Mouse (Mus musculus): ENCODE measurements at regions not wholly inside any gene's neighbourhood (a gene's known extent, or its start where the extent isn't known, plus 50 kb on each side); places are given as distances from the start of the nearest gene placed in this dataset.

DNA sequence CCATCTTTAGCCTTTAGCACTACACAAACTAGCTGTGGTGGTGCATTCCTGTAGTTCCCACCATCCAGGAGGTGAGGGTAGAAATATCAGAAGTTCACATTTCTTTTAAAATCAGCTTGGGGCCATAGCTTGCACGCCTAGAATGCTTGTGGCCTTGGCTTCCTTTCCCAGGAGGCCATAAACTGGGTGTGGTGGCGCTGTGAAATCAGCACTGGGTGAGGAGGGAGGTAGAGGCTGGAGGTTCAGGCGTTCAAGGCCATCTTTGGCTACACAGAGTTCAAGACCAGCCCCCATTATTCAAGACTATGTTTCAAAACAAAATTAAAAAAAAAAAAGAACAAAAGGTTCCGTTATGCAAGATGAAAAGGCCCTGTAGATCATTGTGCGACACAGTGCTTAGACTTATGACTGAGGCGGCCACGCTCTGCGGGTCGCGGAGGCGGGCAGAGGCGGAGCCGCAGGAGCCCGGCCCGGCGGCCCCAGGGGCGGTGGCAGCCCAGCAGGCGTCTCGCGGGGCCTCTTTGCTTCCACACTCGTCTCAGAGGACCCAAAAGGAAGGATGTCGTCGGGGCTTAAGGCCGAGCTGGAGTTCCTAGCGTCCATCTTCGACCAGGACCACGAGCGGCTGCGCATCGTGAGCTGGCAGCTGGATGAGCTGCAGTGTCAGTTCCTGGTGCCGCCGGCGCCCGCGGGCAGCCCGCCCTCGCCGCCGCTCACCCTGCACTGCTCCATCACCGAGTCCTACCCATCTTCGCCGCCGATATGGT lies 134.7 kb upstream of the Usp9x start:
- TF ChIP-seq TAL1 (IDR thresholded peaks at IDR 0.05; ENCODE audit: low read length) (no peak), GATA1 (IDR thresholded peaks at IDR 0.05; ENCODE audit: low read length) (no peak)
- Histone ChIP-seq H3K27me3 (ENCODE audit: control insufficient read depth) (peaks cover 13% of the 10 kb centered on the region), H3K4me1 (ENCODE audit: control insufficient read depth) (peaks cover 9% of the 10 kb centered on the region), H3K36me3 (ENCODE audit: control insufficient read depth) (no peaks in the 10 kb centered on the region), H3K9me3 (ENCODE audit: control insufficient read depth, low read length) (0 out of 2 replicates have a peak, but pooled peaks cover 3% of the 10 kb centered on the region), H3K4me3 (replicated peaks) (peak overlapping the region; percentile 58)

DNA sequence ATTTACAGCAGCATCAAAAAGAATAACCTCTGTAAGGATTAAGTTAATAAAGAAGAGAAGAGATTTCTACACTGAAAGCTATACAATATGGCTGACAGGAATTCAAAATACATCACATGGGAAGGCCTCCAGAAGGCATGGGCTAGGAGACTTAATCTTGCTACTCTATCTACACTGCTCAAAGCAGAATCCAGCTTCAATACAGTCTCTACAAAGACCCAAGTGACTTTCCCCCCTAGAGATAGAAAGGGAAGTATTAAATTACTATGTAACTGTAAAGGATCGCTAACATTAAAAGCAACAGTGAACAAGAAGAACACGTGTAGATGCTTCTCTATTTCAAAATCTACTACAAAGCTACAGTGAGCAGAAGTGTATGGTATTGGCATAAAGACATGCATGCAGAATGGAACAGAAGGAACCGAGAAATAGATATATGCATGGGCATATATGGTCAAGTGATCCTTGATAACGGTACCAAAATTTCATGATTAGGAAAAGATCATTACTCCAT lies 137.9 kb upstream of the Usp9x start:
- Histone ChIP-seq H3K4me1 (ENCODE audit: control insufficient read depth) (peaks cover 12% of the 10 kb centered on the region), H3K9me3 (ENCODE audit: control insufficient read depth, low read length) (0 out of 2 replicates have a peak, but pooled peaks cover 3% of the 10 kb centered on the region), H3K27me3 (ENCODE audit: control insufficient read depth) (peaks cover 13% of the 10 kb centered on the region), H3K36me3 (ENCODE audit: control insufficient read depth) (no peaks in the 10 kb centered on the region), H3K4me3 (replicated peaks) (no peak overlapping the region)
- no peak for TF ChIP-seq TAL1 (IDR thresholded peaks at IDR 0.05; ENCODE audit: low read length)
- no peak for TF ChIP-seq GATA1 (IDR thresholded peaks at IDR 0.05; ENCODE audit: low read length)

DNA sequence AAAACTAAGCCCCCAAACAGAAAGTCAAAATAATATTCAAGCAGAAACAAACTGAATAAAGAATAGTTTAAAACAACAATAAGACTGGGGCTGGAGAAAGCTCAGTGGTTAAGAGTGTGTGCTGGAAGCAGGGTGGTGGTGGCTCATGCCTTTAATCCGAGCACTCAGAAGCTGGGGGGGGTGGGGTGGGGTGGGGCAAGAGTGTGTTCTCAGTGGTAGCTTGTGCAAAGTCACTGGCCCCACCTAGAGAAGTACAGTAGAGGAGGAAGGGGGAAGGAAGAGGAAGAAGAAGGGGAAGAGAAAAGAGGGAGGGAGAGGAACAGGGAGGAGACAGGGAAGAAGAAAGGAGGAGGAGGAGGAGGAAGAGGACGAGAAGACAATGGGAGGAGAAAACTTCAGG lies 141.1 kb upstream of the Usp9x start:
- no peaks in the 10 kb centered on the region for H3K27me3 ChIP-seq (ENCODE audit: control insufficient read depth)
- no peaks in the 10 kb centered on the region for H3K9me3 ChIP-seq (ENCODE audit: control insufficient read depth, low read length)
- no peak overlapping the region for H3K4me3 ChIP-seq (replicated peaks)
- TF ChIP-seq TAL1 (IDR thresholded peaks at IDR 0.05; ENCODE audit: low read length): no peak
- no peaks in the 10 kb centered on the region for H3K36me3 ChIP-seq (ENCODE audit: control insufficient read depth)
- H3K4me1 ChIP-seq (ENCODE audit: control insufficient read depth): peaks cover 12% of the 10 kb centered on the region

DNA sequence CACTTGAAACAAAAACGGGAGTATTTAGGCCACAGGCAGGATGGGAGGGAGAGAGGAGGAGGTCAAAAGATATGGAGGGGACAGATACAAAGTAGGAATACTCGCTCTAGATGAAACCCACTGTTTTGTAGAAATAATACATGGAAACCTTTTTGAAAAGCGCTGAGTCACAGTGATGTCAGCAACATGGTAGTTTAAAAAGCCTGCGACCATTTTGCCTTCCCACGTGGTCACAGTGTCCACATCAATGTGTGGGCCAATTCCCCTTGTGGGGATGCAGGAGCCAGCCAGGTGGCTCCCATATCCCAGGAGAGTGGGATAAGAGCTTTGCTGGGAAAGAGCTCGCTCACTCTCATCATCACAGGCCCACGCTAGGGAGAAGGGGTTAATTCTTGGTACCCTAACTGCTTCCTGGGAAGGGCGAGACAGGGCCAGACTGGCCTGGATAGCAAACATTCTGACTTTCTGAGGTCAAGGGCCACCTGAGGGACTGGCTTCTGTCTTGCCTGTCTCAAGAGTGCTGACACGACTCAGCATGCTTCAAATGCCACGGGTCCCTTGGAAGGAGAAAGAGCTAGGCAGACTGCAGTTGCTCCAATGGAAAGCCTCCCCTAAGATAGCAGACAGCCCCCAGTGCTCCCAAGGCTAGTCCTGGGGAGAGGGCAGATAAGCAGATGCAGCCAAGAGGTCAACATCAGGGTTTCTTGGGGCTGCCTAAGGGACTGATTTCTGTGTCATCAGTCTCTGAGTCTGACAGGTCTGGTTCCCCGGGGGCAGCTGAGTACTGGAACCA lies 143.3 kb upstream of the Usp9x start:
- no peaks in the 10 kb centered on the region for H3K27me3 ChIP-seq (ENCODE audit: control insufficient read depth)
- H3K9me3 ChIP-seq (ENCODE audit: control insufficient read depth, low read length): no peaks in the 10 kb centered on the region
- TF ChIP-seq GATA1 (IDR thresholded peaks at IDR 0.05; ENCODE audit: low read length): no peak
- no peak for TF ChIP-seq TAL1 (IDR thresholded peaks at IDR 0.05; ENCODE audit: low read length)
- peaks cover 12% of the 10 kb centered on the region for H3K4me1 ChIP-seq (ENCODE audit: control insufficient read depth)
- H3K36me3 ChIP-seq (ENCODE audit: control insufficient read depth): no peaks in the 10 kb centered on the region
- no peak overlapping the region for H3K4me3 ChIP-seq (replicated peaks)

DNA sequence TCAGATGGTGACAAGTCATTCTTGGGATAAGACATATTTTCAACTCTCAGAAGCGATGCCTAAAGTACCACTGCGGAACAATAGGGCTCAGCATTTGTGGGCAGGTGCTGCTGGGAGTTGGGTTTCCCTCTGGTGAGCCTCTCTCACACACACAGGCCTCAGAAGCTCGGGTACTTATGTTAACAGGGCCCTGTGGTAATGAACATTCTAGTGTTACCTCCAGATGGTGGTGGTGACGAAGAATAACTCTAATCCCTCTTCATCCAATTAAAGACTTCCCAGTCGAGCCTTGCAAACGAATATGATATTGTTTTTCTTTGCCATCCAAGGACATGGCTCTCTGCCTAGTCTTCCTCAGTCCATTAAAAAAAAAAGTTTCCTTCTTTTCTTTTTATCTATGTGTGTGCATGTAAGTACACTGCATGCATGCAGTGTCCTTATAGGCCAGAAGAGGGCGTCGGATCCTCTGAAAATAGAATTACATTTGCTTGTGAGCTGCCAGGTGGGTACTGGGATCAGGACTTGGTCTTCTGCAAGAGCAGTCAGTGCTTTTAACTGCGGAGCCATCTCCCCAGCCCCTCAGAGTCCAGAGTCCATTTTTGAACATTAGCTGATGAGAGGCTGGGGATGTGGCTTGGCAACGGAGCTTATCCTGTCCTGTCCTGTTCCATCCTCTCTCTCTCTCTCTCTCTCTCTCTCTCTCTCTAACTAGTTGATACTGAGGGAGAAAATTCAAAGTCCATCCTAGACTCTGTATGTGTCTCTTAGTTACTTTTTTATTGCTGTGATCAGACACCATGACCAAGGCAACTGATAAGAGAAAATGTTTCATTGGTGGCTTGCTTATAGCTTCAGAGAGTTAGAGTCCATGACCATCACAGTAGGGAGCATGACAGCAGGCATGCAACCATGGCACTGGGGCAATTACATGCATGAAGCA lies 146.3 kb upstream of the Usp9x start:
- TF ChIP-seq GATA1 (IDR thresholded peaks at IDR 0.05; ENCODE audit: low read length) (no peak), TAL1 (IDR thresholded peaks at IDR 0.05; ENCODE audit: low read length) (no peak)
- Histone ChIP-seq H3K4me1 (ENCODE audit: control insufficient read depth) (peaks cover 10% of the 10 kb centered on the region), H3K27me3 (ENCODE audit: control insufficient read depth) (no peaks in the 10 kb centered on the region), H3K9me3 (ENCODE audit: control insufficient read depth, low read length) (no peaks in the 10 kb centered on the region), H3K36me3 (ENCODE audit: control insufficient read depth) (no peaks in the 10 kb centered on the region), H3K4me3 (replicated peaks) (no peak overlapping the region)

DNA sequence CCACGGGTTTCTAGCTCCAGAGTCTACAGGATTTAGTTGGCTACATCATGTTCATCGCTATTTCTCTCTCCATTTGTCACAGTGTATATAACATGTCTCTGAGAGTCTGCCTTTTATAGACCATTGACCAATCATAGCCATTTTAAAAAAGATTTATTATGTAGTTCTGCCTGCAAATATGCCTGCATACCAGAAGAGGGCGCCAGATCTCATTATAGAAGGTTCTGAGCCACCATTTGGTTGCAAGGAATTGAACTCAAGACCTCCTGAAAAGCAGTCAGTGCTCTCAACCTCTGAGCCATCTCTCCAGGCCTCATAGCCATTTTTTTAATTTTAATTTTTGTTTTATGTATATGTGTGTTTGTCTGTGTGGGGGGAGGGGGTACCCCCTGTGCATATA lies 151.7 kb upstream of the Usp9x start:
- Histone ChIP-seq H3K9me3 (ENCODE audit: control insufficient read depth, low read length) (no peaks in the 10 kb centered on the region), H3K27me3 (ENCODE audit: control insufficient read depth) (no peaks in the 10 kb centered on the region), H3K4me1 (ENCODE audit: control insufficient read depth) (no peaks in the 10 kb centered on the region), H3K4me3 (replicated peaks) (no peak overlapping the region), H3K36me3 (ENCODE audit: control insufficient read depth) (no peaks in the 10 kb centered on the region)
- TF ChIP-seq TAL1 (IDR thresholded peaks at IDR 0.05; ENCODE audit: low read length) (no peak), GATA1 (IDR thresholded peaks at IDR 0.05; ENCODE audit: low read length) (no peak)

DNA sequence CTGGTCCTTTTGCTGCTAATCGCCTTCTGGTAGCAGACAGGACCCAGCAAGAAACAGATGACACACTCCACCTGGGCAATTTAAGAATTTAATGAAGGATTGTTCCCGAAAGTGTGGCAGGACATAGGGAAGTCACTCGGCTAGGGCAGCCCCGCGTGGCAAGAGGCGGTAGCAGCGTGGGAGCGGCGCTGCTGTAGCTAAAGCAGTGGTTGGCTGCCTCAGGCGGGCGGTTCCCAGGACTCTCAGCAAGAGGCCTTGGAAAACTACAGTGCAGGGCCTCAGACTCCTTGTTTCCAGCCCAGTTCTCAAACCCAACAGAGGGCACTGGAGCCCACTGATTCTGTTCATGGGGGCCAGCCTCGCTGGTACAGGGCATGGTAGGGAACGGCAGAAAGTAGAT lies 154.2 kb upstream of the Usp9x start:
- H3K4me1 ChIP-seq (ENCODE audit: control insufficient read depth): no peaks in the 10 kb centered on the region
- TF ChIP-seq TAL1 (IDR thresholded peaks at IDR 0.05; ENCODE audit: low read length): no peak
- TF ChIP-seq GATA1 (IDR thresholded peaks at IDR 0.05; ENCODE audit: low read length): no peak

DNA sequence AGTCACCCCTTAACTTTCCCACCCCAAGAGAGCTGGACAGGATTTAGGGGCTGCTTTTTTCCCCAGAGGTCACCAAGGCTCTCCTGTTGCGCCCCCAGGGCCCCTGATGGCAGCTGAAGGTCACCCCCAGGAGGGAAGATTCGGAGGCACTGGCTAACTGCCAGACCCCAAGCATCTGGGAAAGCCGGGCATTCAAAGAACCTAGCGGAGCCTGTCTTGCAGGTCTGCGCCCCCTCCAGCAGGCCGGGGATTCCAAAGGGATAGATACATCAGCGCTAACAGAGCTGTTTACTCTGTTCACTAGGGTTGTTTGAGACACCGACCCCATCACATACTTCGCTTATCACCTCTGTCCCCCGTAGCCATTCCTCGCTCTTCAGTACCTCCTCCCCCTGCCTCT lies 154.6 kb upstream of the Usp9x start:
- no peaks in the 10 kb centered on the region for H3K4me1 ChIP-seq (ENCODE audit: control insufficient read depth)
- H3K27me3 ChIP-seq (ENCODE audit: control insufficient read depth): no peaks in the 10 kb centered on the region
- no peak for TF ChIP-seq TAL1 (IDR thresholded peaks at IDR 0.05; ENCODE audit: low read length)
- no peak for TF ChIP-seq GATA1 (IDR thresholded peaks at IDR 0.05; ENCODE audit: low read length)

More for the DNA sequence above, 154.2 kb upstream of the Usp9x start:
- Histone ChIP-seq H3K4me3 (replicated peaks) (no peak overlapping the region), H3K36me3 (ENCODE audit: control insufficient read depth) (no peaks in the 10 kb centered on the region), H3K27me3 (ENCODE audit: control insufficient read depth) (no peaks in the 10 kb centered on the region), H3K9me3 (ENCODE audit: control insufficient read depth, low read length) (no peaks in the 10 kb centered on the region)

More for the DNA sequence above, 154.6 kb upstream of the Usp9x start:
- Histone ChIP-seq H3K9me3 (ENCODE audit: control insufficient read depth, low read length) (no peaks in the 10 kb centered on the region), H3K36me3 (ENCODE audit: control insufficient read depth) (no peaks in the 10 kb centered on the region), H3K4me3 (replicated peaks) (no peak overlapping the region)

All from erythroblast, embryonic 14.5 days (primary cell).